Mouse (Mus musculus) layer of hippocampus, adult 2 months (tissue): Measurements from ENCODE around the gene Ppp1r8. TPM values are rescaled to one million over a fixed set of nuclear protein-coding genes. Genes with fewer than 3 reads are reported as not detected.

Source experiments
- DNase-seq, 2 experiments: peaks; one replicate each; pipeline ENCODE4 v3.0.0; 2022; ENCODE audit warnings: low spot score in 2 of 2
- H3K27ac ChIP-seq: fragments of 200-600 bp; 2 replicates; pipeline ENCODE4 v1.8.1; 2022
- H3K4me3 ChIP-seq: fragments of 200-600 bp; 2 replicates; pipeline ENCODE4 v1.8.1; 2022; ENCODE audit warnings: mild to moderate bottlenecking
- CTCF ChIP-seq: fragments of 200-600 bp; conservative IDR thresholded peaks from 2 replicates; pipeline ENCODE4 v1.8.1; 2022; ENCODE audit warnings: antibody characterized with exemption, mild to moderate bottlenecking, moderate library complexity
- total RNA-seq, 2 experiments: library from RNA; stranded (reverse); gene quantifications; 2 replicates each; pipeline ENCODE4 v1.2.3; 2021

Ppp1r8 gene
- total RNA-seq, 2 experiments from 2014 or later: 40.7 to 43.5 TPM

GRCm38 (mm10) chr4:132789731-132790130 lies 53.2 kb downstream of the Ppp1r8 start:
- TF ChIP-seq CTCF: no peak
- Histone ChIP-seq H3K27ac (no peak overlapping the region), H3K4me3 (no peak overlapping the region)
- no peak for DNase-seq

GRCm38 (mm10) chr4:132785228-132785627 lies 57.7 kb downstream of the Ppp1r8 start:
- no peak for DNase-seq
- no peak overlapping the region for H3K4me3 ChIP-seq
- H3K27ac ChIP-seq: no peak overlapping the region
- no peak for TF ChIP-seq CTCF

GRCm38 (mm10) chr4:132783732-132784131 lies 59.2 kb downstream of the Ppp1r8 start:
- DNase-seq: no peak
- Histone ChIP-seq H3K27ac (no peak overlapping the region), H3K4me3 (no peak overlapping the region)
- no peak for TF ChIP-seq CTCF

DNA sequence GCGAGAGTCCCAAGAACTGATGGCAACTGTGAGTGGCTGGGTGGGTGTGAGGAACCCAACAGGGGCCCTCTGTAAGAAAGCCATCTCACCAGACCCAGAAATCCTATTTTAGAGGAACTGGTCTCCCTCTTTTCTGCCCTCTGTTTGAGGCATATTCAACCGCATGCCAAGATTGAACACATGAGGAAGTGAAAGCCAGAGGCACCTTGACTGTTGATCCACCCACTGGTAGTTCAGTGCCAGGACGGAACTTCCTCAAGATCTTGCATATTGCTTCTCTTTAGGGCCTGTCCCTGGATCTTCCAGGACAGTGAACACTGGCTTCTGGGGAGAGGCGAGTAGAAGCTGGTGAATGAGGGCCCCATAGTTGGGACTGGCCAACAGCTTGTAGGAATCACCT lies 62.7 kb downstream of the Ppp1r8 start:
- DNase-seq: no peak
- no peak for TF ChIP-seq CTCF
- no peak overlapping the region for H3K4me3 ChIP-seq
- no peak overlapping the region for H3K27ac ChIP-seq

- no peak overlapping the region for H3K27ac ChIP-seq
- no peak for DNase-seq
- no peak for TF ChIP-seq CTCF
- H3K4me3 ChIP-seq: no peak overlapping the region
Observed at GRCm38 (mm10) chr4:132778562-132779201, 64.3 kb downstream of the Ppp1r8 start.

Other genes starting within 250 kb of the Ppp1r8 start
- gene Eya3, start 204.2 kb downstream of the Ppp1r8 start, total RNA-seq: 10 to 100 TPM; 24.2 to 28.2 TPM
- 1 to 10 TPM; 3.1 to 3.6 TPM for gene Xkr8, start 110.6 kb downstream of the Ppp1r8 start, total RNA-seq
- 1 to 10 TPM; 3.6 to 4.5 TPM for gene Smpdl3b, start 85.9 kb downstream of the Ppp1r8 start, total RNA-seq
- gene Rpa2, start 74.8 kb downstream of the Ppp1r8 start, total RNA-seq: 10 to 100 TPM; 11.9 to 16.0 TPM
- gene Themis2, start 46.8 kb downstream of the Ppp1r8 start, total RNA-seq: under 1 TPM; 0.54 to 0.77 TPM
- gene Stx12, start 41.3 kb upstream of the Ppp1r8 start, total RNA-seq: 100 to 1,000 TPM; 105 to 108 TPM
- 10 to 100 TPM; 51.2 to 54.5 TPM for gene Fam76a, start 79.4 kb upstream of the Ppp1r8 start, total RNA-seq
- gene Fgr, start 130.9 kb upstream of the Ppp1r8 start, total RNA-seq: under 1 TPM in 1 of 2 experiments, not detected in 1; 0.12 TPM
- 100 to 1,000 TPM; 108 to 113 TPM for gene Ahdc1, start 168.1 kb upstream of the Ppp1r8 start, total RNA-seq